Mouse (Mus musculus) cortical plate, adult 2 months (tissue): ENCODE measurements around the gene Dok5. TPM values are rescaled to one million over a fixed set of nuclear protein-coding genes. Genes with fewer than 3 reads are reported as not detected.

Experiments
- H3K27ac ChIP-seq: fragments of 200-500 bp; 2 replicates; pipeline ENCODE4 v1.5.1; 2012; ENCODE audit warnings: low read length, control low read depth, inconsistent platforms; ENCODE audit not compliant: insufficient read depth
- H3K4me1 ChIP-seq: fragments of 200-500 bp; 2 replicates; pipeline ENCODE4 v1.6.1; 2011; ENCODE audit warnings: low read length; ENCODE audit not compliant: control insufficient read depth, insufficient read depth
- H3K4me3 ChIP-seq: fragments of 200-500 bp; 2 replicates; pipeline ENCODE4 v1.5.1; 2011; ENCODE audit warnings: mild to moderate bottlenecking, low read length, control low read depth; ENCODE audit not compliant: insufficient read depth
- CTCF ChIP-seq: fragments of 200-500 bp; IDR thresholded peaks from 2 replicates; pipeline ENCODE4 v1.5.1; 2011; ENCODE audit warnings: mild to moderate bottlenecking, control low read depth, low read length; ENCODE audit not compliant: insufficient read depth; ENCODE audit errors: extremely low read depth
- POLR2A ChIP-seq: fragments of 200-500 bp; IDR thresholded peaks from 2 replicates; pipeline ENCODE4 v1.6.1; 2011; ENCODE audit warnings: mild to moderate bottlenecking, low read length, control low read depth; ENCODE audit not compliant: insufficient read depth; ENCODE audit errors: extremely low read depth
- polyA plus RNA-seq: library from polyadenylated mRNA; depleted of rRNA; stranded (reverse); fragments of >200 nt; gene quantifications from 2 replicates; pipeline ENCODE4 v1.2.3, GENCODE M21; 2012

The Dok5 gene
- polyA plus RNA-seq, 1 experiment = 32.9 TPM

DNA sequence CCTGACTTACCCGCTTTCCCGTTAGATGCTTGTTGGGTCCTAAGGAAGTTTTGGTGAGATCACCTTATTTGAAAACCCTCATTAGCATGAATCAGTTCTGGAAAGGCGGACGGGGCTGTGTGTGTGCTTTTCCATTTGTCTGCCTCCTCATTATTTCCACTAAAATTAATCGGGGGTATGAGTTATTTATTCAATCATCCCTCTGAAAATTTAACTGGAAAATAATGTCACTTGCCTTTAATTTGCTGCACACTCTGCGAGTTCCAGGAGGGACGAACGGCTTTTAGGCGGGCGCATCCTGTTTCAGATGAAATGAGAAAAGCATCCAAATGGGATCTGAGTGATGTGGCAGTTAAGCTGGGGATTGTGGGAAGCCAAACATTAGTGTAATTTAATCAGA lies 113.9 kb downstream of the Dok5 start:
- Histone ChIP-seq H3K4me3 (no peak overlapping the region), H3K27ac (no peak overlapping the region), H3K4me1 (no peaks in the 10 kb centered on the region)
- TF ChIP-seq CTCF (no peak), POLR2A (no peak)

DNA sequence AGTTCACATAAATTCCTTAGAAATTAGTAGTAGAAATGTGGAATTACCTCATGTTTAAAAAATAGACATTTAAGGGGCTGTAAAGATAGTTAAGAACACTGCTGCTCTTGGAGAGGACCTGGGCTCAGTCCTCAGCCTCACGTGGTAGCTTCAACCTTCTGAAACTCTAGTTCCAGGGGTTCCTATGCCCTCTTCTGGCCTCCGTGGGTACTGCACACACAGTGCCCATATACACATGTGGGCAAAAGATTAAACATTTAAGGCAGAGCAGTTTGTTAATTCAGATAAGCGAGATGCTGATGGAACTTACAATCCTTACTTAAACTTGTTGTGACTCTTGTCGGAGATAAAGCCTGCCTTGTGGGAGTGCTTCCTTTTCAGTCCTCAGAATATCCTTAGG lies 118.5 kb downstream of the Dok5 start:
- H3K4me1 ChIP-seq = no peaks in the 10 kb centered on the region
- H3K4me3 ChIP-seq = no peak overlapping the region
- TF ChIP-seq CTCF (no peak), POLR2A (no peak)
- H3K27ac ChIP-seq = no peak overlapping the region

DNA sequence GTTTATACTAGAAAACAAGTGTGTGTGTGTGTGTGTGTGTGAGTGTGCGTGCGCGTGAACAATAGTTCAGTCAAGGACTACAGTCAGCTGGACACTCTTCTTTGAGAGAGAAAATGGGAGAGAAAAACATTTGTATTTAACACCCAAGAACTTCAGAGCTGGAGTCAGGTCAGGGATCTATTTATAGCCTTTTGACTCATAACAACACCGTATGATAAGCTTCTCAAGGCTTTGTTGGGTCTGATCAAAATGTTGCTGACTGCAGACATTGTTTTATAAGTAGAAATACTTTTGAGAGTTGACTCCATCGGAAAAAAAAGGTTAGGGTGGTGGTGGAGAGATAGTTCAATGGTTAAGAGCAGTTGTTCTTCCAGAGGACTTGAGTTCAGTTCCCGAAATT lies 120.7 kb downstream of the Dok5 start:
- H3K27ac ChIP-seq = no peak overlapping the region
- H3K4me1 ChIP-seq = no peaks in the 10 kb centered on the region
- H3K4me3 ChIP-seq = no peak overlapping the region
- no peak for TF ChIP-seq POLR2A
- TF ChIP-seq CTCF = no peak

DNA sequence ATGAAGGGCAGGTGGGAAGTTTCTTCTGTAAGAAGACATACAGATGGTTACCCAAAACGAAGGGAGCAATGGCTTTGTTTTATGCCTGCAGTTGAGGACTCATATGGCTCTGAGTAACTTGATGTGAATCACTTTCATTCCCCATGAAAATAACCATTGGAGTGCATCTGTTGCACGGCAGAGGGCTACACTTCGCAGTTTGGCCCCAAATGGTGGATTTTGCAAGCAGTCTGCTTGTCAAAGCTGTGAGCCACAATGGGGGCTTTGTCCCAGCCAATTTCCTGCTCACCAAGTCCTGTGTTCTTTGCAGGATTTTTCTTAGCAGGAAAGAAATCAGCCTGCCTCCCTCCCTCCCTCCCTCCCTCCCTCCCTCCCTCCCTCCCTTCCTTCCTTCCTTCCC lies 123.6 kb downstream of the Dok5 start:
- Histone ChIP-seq H3K4me3 (no peak overlapping the region), H3K4me1 (no peaks in the 10 kb centered on the region), H3K27ac (no peak overlapping the region)
- TF ChIP-seq CTCF = no peak
- no peak for TF ChIP-seq POLR2A

DNA sequence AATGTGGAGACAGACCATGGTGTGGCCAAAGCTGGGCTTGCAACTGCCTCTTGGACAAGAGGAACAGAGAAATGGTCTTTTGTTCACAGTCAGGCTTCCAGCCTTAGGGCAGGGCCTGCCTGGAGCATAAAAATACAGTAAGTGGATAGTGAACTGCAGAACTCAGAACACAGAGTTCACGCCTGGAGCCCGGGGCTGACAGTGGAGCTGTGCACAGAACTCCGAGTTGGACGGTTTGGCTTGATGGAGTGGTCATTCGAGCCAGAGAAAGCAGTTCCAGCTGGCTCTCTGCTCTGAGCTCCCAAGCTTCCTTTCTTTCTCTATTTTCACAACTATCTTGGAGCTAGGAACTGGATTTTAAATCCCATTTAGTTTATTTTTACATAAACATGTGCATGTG lies 124.5 kb downstream of the Dok5 start:
- Histone ChIP-seq H3K4me1 (no peaks in the 10 kb centered on the region), H3K27ac (0 out of 2 replicates have a peak overlapping the region, but pooled peaks have one; percentile 62), H3K4me3 (no peak overlapping the region)
- TF ChIP-seq POLR2A (no peak), CTCF (no peak)

DNA sequence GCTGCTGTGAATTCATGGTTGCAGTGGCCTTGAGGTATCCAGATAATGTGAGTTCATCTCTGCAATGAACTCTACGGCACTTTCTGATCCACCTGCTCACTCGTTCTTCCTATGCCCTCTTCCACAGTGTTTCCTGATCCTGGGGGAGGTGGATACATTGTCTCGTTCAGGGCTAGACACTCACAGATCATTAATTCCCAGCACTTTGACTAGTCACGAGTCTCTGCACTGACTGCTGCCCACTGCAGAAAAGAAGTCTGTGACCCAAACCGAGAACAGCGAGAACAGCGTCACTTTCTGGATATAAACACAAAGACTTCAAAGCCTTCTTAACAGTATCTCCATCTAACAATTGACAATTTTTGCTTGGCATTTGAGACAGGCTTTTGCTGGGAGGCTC lies 125.9 kb downstream of the Dok5 start:
- 0 out of 2 replicates have a peak, but pooled peaks cover 2% of the 10 kb centered on the region for H3K4me1 ChIP-seq
- TF ChIP-seq CTCF = no peak
- TF ChIP-seq POLR2A = no peak
- H3K4me3 ChIP-seq = no peak overlapping the region
- H3K27ac ChIP-seq = no peak overlapping the region

DNA sequence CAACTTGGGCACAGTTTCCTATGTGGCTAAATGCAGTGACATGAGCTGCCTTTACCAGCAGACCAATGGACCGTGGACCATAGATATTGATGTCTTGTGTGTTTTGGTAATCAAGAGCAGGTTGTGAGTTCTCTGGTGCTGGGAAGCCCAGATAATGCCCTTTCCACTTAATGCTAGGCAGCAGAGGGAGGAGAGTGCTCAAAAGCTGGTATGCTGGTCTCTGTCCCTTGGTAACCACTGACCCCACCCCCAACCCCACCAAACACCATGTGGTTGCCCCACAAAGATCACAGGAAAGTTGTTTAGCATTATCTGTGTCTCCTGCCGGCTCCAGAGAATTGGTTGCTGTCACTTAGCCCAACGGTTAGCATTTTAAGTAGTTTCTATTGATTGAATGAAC lies 127.0 kb downstream of the Dok5 start:
- TF ChIP-seq POLR2A = no peak
- TF ChIP-seq CTCF = no peak
- Histone ChIP-seq H3K4me3 (no peak overlapping the region), H3K27ac (no peak overlapping the region), H3K4me1 (0 out of 2 replicates have a peak, but pooled peaks cover 2% of the 10 kb centered on the region)

DNA sequence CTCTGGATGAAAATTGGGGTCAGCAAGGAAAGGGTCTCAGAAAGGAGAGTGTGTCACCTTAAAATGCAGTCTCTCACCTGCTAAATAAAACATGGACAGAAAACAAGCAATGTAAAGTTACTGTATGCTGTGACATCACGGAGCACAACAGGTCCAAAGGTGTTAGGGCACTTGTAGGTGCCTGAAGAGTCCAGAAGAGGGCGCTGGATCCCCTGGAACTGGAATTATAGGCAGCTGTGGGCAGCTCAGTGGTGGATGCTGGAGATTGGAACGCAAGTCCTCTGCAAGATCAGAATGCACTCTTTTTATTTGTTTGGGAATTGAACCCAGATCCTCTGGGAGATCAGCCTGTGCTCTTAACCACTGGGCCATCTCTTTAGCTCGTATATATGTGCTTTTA lies 129.0 kb downstream of the Dok5 start:
- H3K27ac ChIP-seq = no peak overlapping the region
- TF ChIP-seq CTCF (peak; percentile 35; the same call in 1 of the 2 replicates), POLR2A (no peak)

DNA sequence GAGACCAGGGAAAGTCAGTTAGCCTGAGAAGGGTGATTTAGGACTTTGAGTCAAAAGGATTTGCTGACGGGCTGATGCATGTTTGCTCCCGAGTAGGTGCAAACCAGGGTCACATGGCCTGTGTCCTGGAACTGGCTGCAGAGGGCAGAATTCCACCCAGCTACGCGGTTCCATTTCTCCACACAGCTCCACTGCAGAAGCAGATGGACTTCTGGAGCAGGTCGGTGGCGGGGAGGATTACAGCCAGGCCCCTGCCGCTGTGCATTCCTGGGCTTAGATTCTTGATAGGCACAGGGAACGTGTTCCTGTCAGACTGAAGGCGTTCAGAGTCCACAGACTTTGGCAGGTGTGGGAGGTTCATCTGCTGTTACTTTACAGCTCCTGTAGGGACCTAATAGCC lies 131.2 kb downstream of the Dok5 start:
- no peak for TF ChIP-seq POLR2A
- no peak for TF ChIP-seq CTCF
- H3K4me1 ChIP-seq = 0 out of 2 replicates have a peak, but pooled peaks cover 2% of the 10 kb centered on the region
- no peak overlapping the region for H3K4me3 ChIP-seq
- H3K27ac ChIP-seq = no peak overlapping the region

More for the DNA sequence above, 129.0 kb downstream of the Dok5 start:
- no peak overlapping the region for H3K4me3 ChIP-seq
- H3K4me1 ChIP-seq = 0 out of 2 replicates have a peak, but pooled peaks cover 2% of the 10 kb centered on the region

DNA sequence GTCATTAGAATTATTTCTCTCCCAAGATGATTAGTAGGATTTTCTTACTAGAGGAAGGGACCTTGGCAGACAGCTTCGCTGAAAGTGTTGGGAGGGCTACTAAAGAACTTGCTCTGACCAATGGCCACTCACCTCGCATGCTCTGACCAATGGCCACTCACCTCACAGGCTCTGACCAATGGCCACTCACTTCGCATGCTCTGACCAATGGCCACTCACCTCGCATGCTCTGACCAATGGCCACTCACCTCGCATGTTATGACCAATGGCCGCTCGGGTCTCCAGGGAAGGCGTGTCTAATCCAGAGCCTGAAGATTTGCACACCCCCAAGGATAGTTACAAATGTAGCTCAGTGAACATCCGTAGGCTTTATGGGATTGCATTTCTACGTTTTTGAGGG lies 131.6 kb downstream of the Dok5 start:
- H3K4me1 ChIP-seq = 0 out of 2 replicates have a peak, but pooled peaks cover 2% of the 10 kb centered on the region
- no peak overlapping the region for H3K27ac ChIP-seq
- H3K4me3 ChIP-seq = no peak overlapping the region
- TF ChIP-seq CTCF = no peak
- no peak for TF ChIP-seq POLR2A
